Mouse (Mus musculus): ENCODE results near the gene Poln. TPM values are rescaled to one million over a fixed set of nuclear protein-coding genes. Genes with fewer than 3 reads are reported as not detected.

The Poln gene
- total RNA-seq (2021), result 1 to 10 TPM in 1 of 2 experiments, under 1 TPM in 1; 0.91 to 1.9 TPM

- DNase-seq (ENCODE audit: low spot score in 2 of 2), result peak; percentile 97 to 98
- intact Hi-C loops (cut with DNase I), result no loop called here
These were observed at the start of gene Poln, which contains the start of gene Haus3 for GRCm38 (mm10) chr5:34168950-34169891. Gene Poln (minus strand): TSS chr5:34169448. Gene Haus3 (minus strand): TSS chr5:34169527.

- no peak for DNase-seq (ENCODE audit: low spot score in 2 of 2)
- intact Hi-C loops (cut with DNase I), result no loop called here
These were observed 49.4 kb upstream of the Poln start for GRCm38 (mm10) chr5:34218672-34219071.

- intact Hi-C loops (cut with DNase I), result no loop called here
- no peak for DNase-seq (ENCODE audit: low spot score in 2 of 2)
These were observed 48.5 kb upstream of the Poln start for GRCm38 (mm10) chr5:34217756-34218155.

GRCm38 (mm10) chr5:34216025-34216424 lies 46.8 kb upstream of the Poln start:
- intact Hi-C loops (cut with DNase I), result no loop called here

GRCm38 (mm10) chr5:34213659-34214058 lies 44.4 kb upstream of the Poln start:
- DNase-seq (ENCODE audit: low spot score in 2 of 2), result no peak
- intact Hi-C loops (cut with DNase I), result loop anchor here (5.0 kb wide), 1 partner anchor 124 kb away; the partner anchor contains the start of gene Rnf4

More at GRCm38 (mm10) chr5:34216025-34216424, 46.8 kb upstream of the Poln start:
- DNase-seq (ENCODE audit: low spot score in 2 of 2), result no peak

DNA sequence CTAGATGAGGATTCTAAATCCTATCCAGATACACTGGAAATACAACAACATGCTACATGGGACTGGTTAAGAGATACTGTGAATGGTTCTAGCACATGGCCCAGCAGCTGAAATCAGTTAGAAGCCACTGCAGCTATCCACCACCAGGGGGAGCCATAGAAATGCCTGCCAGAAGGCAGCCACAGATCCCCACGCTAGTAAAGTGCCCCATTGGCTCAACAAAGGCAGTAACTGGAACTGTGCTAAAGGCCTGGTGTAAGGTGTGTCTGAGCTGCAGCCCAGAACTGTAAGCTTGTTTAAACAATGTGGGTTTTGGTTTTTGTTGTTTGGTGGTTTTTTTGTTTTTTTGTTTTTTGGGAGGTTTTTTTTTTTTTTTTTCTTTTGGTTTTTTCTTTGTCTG lies 41.0 kb upstream of the Poln start:
- intact Hi-C loops (cut with DNase I), result loop anchor here (5.0 kb wide), 1 partner anchor 127 kb away; the partner anchor contains the start of gene Rnf4

DNA sequence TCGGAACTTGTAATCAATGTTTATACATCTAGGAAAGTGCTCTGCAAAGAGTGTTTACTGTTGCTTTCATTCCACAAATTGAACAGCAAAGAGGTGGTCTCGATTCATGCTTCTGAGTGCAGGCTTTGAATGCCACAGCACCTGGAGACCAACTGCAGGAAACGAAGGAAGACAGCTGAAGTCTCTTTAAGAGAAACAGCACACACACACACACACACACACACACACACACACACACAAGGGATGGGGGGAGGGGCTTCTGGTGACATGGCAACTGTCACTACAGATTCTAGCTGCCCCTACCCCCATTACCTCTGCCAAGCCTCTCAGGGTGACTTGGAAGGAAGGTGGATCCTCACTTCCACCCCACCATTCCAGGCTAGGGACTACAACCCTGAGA lies 38.3 kb upstream of the Poln start:
- no peak for DNase-seq (ENCODE audit: low spot score in 2 of 2)
- intact Hi-C loops (cut with DNase I), result loop anchor here (5.0 kb wide), 1 partner anchor 80 kb away; the partner anchor contains the start of genes Cfap99 and Zfyve28

More for the DNA sequence above, 41.0 kb upstream of the Poln start:
- DNase-seq (ENCODE audit: low spot score in 2 of 2), result peak; percentile 71 to 75

DNA sequence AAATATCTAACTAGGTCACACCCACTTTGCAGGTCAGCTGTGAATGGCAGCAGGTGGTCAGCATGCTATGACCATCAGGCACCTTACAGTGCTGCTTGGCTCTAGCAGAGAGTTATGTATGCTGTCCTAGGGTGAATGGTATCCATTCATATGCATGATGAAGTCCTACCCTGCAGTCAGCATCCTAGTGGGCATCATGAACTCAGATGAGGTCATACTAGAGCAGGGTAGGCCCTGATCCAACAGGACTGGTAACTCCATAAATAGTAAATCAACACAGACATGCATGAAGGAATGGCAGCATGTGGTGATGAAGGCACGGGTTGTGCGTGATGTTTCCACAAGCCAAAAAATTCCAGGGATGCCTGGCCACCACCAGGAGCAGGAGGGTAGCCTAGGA lies 36.5 kb upstream of the Poln start:
- intact Hi-C loops (cut with DNase I), result loop anchor here (5.0 kb wide), 1 partner anchor 82 kb away; the partner anchor contains the start of genes Cfap99 and Zfyve28
- DNase-seq (ENCODE audit: low spot score in 2 of 2), result no peak

GRCm38 (mm10) chr5:34204911-34205310 lies 35.7 kb upstream of the Poln start:
- intact Hi-C loops (cut with DNase I), result loop anchor here (5.0 kb wide), 1 partner anchor 82 kb away; the partner anchor contains the start of genes Cfap99 and Zfyve28
- DNase-seq (ENCODE audit: low spot score in 2 of 2), result no peak

DNA sequence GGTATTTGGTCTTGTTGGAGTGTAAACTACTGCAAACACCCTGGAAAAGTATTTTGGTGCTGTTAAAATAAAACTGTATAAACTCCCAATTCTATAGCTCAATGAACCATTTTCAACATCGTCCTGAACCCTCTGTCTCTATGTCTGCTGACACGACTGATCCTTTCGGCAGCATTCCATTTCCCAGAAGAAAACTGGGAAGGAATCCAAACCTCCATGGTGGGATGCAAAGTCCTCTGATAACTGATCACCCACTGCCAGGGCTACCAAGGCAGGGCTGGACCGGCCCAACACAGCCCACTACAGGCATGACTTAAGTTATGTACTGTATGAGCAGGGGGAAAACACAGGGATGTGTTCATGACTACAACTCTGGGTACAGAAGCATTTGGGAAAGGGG lies 32.8 kb upstream of the Poln start:
- intact Hi-C loops (cut with DNase I), result no loop called here
- no peak for DNase-seq (ENCODE audit: low spot score in 2 of 2)

GRCm38 (mm10) chr5:34201396-34201795 lies 32.1 kb upstream of the Poln start:
- intact Hi-C loops (cut with DNase I), result no loop called here

DNA sequence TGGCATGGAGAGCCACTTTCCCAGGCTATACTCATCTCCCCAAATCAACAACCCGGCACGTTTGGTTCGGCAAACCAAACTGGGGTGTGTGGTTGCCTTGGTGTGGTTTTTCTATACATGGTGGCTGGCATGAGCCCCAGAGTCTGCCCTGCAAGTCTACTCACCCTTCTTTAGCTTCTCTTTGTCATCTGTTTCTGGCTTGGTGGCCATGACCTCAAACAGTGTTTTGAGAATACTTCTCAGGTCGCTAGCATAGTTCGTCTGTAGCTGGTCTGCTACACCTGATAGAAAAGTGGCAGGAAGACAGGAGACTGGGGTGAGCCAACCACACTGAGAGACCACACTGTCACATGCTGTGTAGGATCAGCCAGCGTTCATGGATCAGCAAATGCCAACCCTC lies 29.4 kb upstream of the Poln start:
- no peak for DNase-seq (ENCODE audit: low spot score in 2 of 2)
- intact Hi-C loops (cut with DNase I), result no loop called here

More at GRCm38 (mm10) chr5:34201396-34201795, 32.1 kb upstream of the Poln start:
- no peak for DNase-seq (ENCODE audit: low spot score in 2 of 2)

DNA sequence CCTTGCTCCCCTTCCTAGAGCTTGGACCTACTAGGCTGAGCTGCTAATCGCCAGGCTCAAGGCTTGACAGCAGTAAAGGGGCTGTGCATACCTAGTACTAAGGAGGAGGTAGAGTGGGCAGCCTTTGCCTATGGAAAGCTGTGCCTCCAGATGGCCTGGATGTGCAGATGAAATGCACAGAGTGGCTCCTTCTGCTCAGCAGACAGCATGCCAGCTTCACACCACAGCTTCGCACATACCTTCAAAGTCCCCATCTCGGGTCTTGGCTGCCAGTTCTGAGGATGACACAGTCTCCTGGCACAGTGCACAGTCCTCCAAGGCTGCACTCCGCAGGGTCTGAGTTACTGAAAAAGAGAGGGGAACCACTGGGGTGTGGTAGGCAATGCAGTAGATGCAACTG lies 28.0 kb upstream of the Poln start:
- peak; percentile 78 to 87 for DNase-seq (ENCODE audit: low spot score in 2 of 2)
- intact Hi-C loops (cut with DNase I), result no loop called here

GRCm38 (mm10) chr5:34196423-34196822 lies 27.2 kb upstream of the Poln start:
- DNase-seq (ENCODE audit: low spot score in 2 of 2), result no peak
- intact Hi-C loops (cut with DNase I), result no loop called here

DNA sequence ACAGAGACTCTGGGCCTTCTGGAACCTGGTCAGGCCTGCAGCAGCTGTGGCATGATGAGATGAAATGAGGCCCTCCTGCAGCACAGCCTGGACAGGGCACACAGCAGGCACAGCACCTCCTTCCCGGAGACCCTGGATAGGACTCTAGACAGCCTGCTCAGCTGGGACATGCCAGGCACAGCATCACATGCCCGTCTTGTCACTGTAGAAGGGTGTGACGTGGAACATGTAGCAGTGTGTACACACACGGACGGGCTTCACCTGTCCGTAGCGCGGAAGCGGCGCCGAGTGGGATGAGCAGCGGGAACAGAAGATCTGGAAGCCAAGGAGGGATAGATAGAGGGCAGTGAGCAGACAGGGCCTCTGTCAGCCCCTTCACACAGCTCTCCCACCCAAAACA lies 26.5 kb upstream of the Poln start:
- intact Hi-C loops (cut with DNase I), result no loop called here

GRCm38 (mm10) chr5:34194975-34195662 lies 25.9 kb upstream of the Poln start:
- intact Hi-C loops (cut with DNase I), result no loop called here
- DNase-seq (ENCODE audit: low spot score in 2 of 2), result peak; percentile 47 to 65

More for the DNA sequence above, 26.5 kb upstream of the Poln start:
- DNase-seq (ENCODE audit: low spot score in 2 of 2), result no peak

- DNase-seq (ENCODE audit: low spot score in 2 of 2), result no peak
- intact Hi-C loops (cut with DNase I), result no loop called here
These were observed 25.2 kb upstream of the Poln start for GRCm38 (mm10) chr5:34194426-34194825.

GRCm38 (mm10) chr5:34191843-34192242 lies 22.6 kb upstream of the Poln start:
- DNase-seq (ENCODE audit: low spot score in 2 of 2), result no peak
- intact Hi-C loops (cut with DNase I), result no loop called here

DNA sequence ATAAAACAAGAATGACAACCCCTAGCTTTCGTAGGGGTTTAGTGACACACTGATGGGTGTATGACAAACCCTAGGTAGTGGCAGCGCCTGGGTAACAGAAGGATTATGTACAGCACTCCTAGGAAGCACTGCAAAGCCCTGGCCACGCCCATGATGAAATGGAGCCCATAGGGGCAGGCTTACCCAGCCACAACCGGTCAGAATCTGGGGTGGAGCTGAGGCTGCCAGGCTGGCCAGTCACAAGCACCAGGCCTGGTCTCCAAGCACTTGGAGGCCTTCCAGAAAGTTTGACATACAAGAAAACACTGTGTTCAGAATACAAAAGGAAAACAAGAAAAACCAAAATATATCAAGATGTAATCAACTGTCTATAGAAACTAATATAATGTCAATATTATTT lies 21.8 kb upstream of the Poln start:
- intact Hi-C loops (cut with DNase I), result no loop called here
- DNase-seq (ENCODE audit: low spot score in 2 of 2), result no peak

DNA sequence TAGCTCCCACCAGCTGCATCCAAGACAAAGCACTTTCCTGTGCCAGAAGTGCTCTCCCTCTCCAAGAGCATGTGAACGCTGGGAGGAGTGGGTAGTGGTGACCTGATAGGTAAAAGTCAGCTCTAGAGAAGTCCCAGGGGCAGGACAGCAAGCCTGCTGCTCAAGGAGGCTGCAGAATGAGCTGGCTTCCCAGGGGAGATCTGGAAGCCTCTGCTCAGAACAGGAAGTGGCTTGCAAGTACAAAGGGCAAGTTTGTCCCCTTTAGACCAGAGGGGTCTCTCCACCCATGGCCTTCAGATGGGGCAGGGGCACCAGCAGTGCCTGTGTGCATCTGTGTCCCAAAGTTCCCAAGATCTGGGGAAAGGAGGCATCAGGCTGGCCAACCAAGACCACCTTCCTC lies 20.3 kb upstream of the Poln start:
- intact Hi-C loops (cut with DNase I), result loop anchor here (5.0 kb wide), 1 partner anchor 192 kb away; the partner anchor contains the start of gene Nat8l
- DNase-seq (ENCODE audit: low spot score in 2 of 2), result no peak

All from left cerebral cortex, postnatal 36 days (tissue).